Mouse (Mus musculus) erythroblast, embryonic 14.5 days (primary cell): ENCODE measurements around the gene Ispd.

Source experiments
- GATA1 ChIP-seq: IDR thresholded peaks from 2 replicates; pipeline ENCODE4 v1.6.1; 2012; ENCODE audit warnings: low read length, inconsistent platforms, mixed read lengths
- TAL1 ChIP-seq: IDR thresholded peaks from 3 replicates; pipeline ENCODE4 v1.6.1; 2012; ENCODE audit warnings: low read length, inconsistent platforms, mixed read lengths

- TF ChIP-seq GATA1, result no peak
- no peak for TF ChIP-seq TAL1
Observed at GRCm38 (mm10) chr12:36533160-36533900, 152.1 kb downstream of the Ispd start.
